Mouse (Mus musculus) embryonic fibroblast, embryonic 13.5 days (primary cell): ENCODE data around the gene Ccdc114.

Experiments used
- CTCF ChIP-seq: IDR thresholded peaks from 2 replicates; pipeline ENCODE4 v1.5.1; 2011; ENCODE audit warnings: mild to moderate bottlenecking, control low read depth, low read length, moderate library complexity, borderline replicate concordance; ENCODE audit not compliant: insufficient read depth
- POLR2A ChIP-seq: IDR thresholded peaks from 2 replicates; pipeline ENCODE4 v1.6.1; 2011; ENCODE audit warnings: low read depth, mild to moderate bottlenecking, control low read depth, low read length, moderate library complexity

DNA sequence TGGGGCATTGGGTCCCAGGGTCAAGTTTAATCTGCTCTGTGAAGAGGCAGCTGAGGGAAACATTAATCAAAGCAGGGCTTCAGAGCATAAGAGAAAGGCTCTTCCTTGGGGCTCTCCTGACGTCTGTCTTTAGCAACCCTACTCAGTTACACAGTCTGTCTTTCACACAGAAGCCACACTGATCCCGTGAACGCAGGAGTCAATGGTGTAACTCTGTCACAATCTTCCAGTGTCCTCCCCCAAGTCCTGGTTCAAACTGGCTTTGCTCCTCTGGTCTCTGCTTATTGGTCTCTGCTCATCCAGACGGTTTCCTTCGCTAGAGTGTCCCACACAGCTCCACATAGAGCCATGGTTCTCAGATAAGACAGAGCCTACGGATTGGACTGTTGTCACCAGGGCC lies 50.2 kb downstream of the Ccdc114 start:
- TF ChIP-seq POLR2A (no peak), CTCF (no peak)
